Mouse (Mus musculus): ENCODE measurements around the gene Topaz1. TPM values are rescaled to one million over a fixed set of nuclear protein-coding genes. Genes with fewer than 3 reads are reported as not detected.

The Topaz1 gene
- total RNA-seq, 1 experiment = 0.49 TPM

DNA sequence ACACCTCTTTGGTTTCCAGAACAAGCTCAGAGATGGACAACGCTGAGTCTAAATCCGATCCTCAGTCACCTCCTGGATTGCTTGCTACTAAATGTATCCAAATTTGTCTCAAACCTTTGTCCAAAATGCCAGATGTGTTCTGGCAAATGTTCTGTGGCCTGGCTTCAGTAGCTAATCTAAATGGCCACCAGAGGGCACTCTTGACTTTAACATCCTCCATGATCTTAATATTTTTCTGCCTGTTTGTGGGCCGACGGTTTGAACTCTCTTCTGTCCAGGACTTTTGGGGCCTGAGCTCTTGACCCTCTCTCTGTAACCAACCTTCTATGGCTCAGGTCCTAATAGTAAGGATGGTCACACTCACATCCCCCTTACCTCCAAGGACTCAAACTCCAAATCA, 10.4 kb upstream of the Topaz1 start:
- H3K4me3 ChIP-seq (ENCODE audit: insufficient read depth in 1 of 2, low read depth in 1 of 2, low read length in 2 of 2, poor library complexity in 1 of 2, severe bottlenecking in 1 of 2) = no peak overlapping the region
- peak; percentile 59 for DNase-seq (ENCODE audit: low read depth, low spot score)
- no peaks in the 10 kb centered on the region for H3K4me1 ChIP-seq (ENCODE audit: control insufficient read depth in 2 of 2, insufficient read depth in 2 of 2, low read length in 2 of 2, poor library complexity in 1 of 2)
- no peaks in the 10 kb centered on the region for H3K36me3 ChIP-seq (ENCODE audit: control insufficient read depth, insufficient read depth, low read length, poor library complexity, severe bottlenecking)
- H3K9me3 ChIP-seq (ENCODE audit: control insufficient read depth, insufficient read depth, low read depth, low read length) = no peaks in the 10 kb centered on the region
- no peak overlapping the region for H3K9ac ChIP-seq (ENCODE audit: insufficient read depth, low read depth, low read length, poor library complexity, severe bottlenecking)
- no peak overlapping the region for H3K27ac ChIP-seq (ENCODE audit: insufficient read depth, low read depth, low read length, poor library complexity, severe bottlenecking)
- in situ Hi-C loops (cut with MboI; ENCODE audit: low sequenced_read_pairs in 2 of 2, unreplicated experiment in 2 of 2) = loop anchor here in 1 of 2 experiments (10.0 kb wide), 1 partner anchor 158 kb away; no protein-coding TSS in a partner anchor
- peak; percentile 52; the same call in 1 of the 2 replicates for TF ChIP-seq ZC3H11A (IDR thresholded peaks at IDR 0.05; ENCODE audit: borderline replicate concordance, low read depth, low read length)
- no peak for TF ChIP-seq MAFK (IDR thresholded peaks at IDR 0.05; ENCODE audit: insufficient read depth, low read depth, low read length)

DNA sequence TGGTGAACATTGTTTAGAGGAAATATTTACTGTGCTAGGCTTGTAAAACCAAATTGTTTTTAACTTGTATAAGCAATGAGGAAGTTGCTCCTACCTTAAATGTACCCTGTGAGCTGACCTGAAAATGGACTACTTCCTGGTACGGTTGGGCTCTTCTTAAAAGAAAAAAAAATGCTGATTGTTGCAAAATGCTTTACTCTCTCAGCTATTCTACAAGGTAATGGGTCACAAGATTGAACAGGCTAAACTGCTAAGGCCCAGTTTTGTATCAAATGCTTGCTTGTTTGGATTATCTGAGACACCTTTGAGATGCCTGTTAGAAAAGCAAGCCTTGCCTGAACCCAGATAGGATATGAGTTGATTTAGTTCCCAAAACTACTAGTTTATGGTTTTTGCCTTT, 1.3 kb upstream of the Topaz1 start:
- no peak overlapping the region for H3K4me3 ChIP-seq (ENCODE audit: insufficient read depth in 1 of 2, low read depth in 1 of 2, low read length in 2 of 2, poor library complexity in 1 of 2, severe bottlenecking in 1 of 2)
- in situ Hi-C loops (cut with MboI; ENCODE audit: low sequenced_read_pairs in 2 of 2, unreplicated experiment in 2 of 2) = no loop called here
- TF ChIP-seq CHD2 (IDR thresholded peaks at IDR 0.05; ENCODE audit: low read depth, low read length) (no peak), MAFK (IDR thresholded peaks at IDR 0.05; ENCODE audit: insufficient read depth, low read depth, low read length) (0 out of 2 replicates have a peak, but pooled peaks have one; percentile 5)
- H3K36me3 ChIP-seq (ENCODE audit: control insufficient read depth, insufficient read depth, low read length, poor library complexity, severe bottlenecking) = no peaks in the 10 kb centered on the region
- no peak overlapping the region for H3K27ac ChIP-seq (ENCODE audit: insufficient read depth, low read depth, low read length, poor library complexity, severe bottlenecking)
- no peak overlapping the region for H3K9ac ChIP-seq (ENCODE audit: insufficient read depth, low read depth, low read length, poor library complexity, severe bottlenecking)
- no peaks in the 10 kb centered on the region for H3K9me3 ChIP-seq (ENCODE audit: control insufficient read depth, insufficient read depth, low read depth, low read length)
- DNase-seq (ENCODE audit: low read depth, low spot score) = no peak
- H3K4me1 ChIP-seq (ENCODE audit: control insufficient read depth in 2 of 2, insufficient read depth in 2 of 2, low read length in 2 of 2, poor library complexity in 1 of 2) = no peaks in the 10 kb centered on the region

DNA sequence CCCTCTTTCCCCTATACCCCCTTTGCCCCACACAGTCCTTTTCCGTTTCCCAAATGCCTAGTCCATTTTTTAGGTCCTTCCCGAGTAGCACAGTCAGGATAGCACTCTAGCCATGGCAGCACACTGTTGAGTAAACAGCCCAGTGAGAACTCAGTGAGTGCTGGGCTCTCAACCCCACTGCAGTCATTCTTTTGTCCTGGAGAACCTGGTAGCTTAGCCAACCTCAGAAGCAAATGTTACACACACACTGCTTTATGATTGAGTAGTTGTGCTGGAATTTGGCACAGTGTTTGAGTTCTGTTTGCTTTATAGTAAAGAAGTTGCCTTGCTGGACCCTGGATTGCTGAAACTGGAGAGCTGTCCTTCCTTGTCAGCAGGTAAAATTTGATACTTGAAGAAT, 10.5 kb downstream of the Topaz1 start:
- H3K4me1 ChIP-seq (ENCODE audit: control insufficient read depth in 2 of 2, insufficient read depth in 2 of 2, low read length in 2 of 2, poor library complexity in 1 of 2) = no peaks in the 10 kb centered on the region
- no peak overlapping the region for H3K27ac ChIP-seq (ENCODE audit: insufficient read depth, low read depth, low read length, poor library complexity, severe bottlenecking)
- no peaks in the 10 kb centered on the region for H3K9me3 ChIP-seq (ENCODE audit: control insufficient read depth, insufficient read depth, low read depth, low read length)
- no peak overlapping the region for H3K4me3 ChIP-seq (ENCODE audit: insufficient read depth in 1 of 2, low read depth in 1 of 2, low read length in 2 of 2, poor library complexity in 1 of 2, severe bottlenecking in 1 of 2)
- no peak for DNase-seq (ENCODE audit: low read depth, low spot score)
- no peak for TF ChIP-seq MAFK (IDR thresholded peaks at IDR 0.05; ENCODE audit: insufficient read depth, low read depth, low read length)
- no peak for TF ChIP-seq ZC3H11A (IDR thresholded peaks at IDR 0.05; ENCODE audit: borderline replicate concordance, low read depth, low read length)
- TF ChIP-seq HCFC1 (IDR thresholded peaks at IDR 0.05; ENCODE audit: borderline replicate concordance, insufficient read depth, low read length) = no peak
- no peak for TF ChIP-seq CHD2 (IDR thresholded peaks at IDR 0.05; ENCODE audit: low read depth, low read length)
- no peak for TF ChIP-seq ZNF384 (IDR thresholded peaks at IDR 0.05; ENCODE audit: low read depth, low read length)
- H3K36me3 ChIP-seq (ENCODE audit: control insufficient read depth, insufficient read depth, low read length, poor library complexity, severe bottlenecking) = no peaks in the 10 kb centered on the region
- in situ Hi-C loops (cut with MboI; ENCODE audit: low sequenced_read_pairs in 2 of 2, unreplicated experiment in 2 of 2) = no loop called here
- H3K9ac ChIP-seq (ENCODE audit: insufficient read depth, low read depth, low read length, poor library complexity, severe bottlenecking) = no peak overlapping the region

DNA sequence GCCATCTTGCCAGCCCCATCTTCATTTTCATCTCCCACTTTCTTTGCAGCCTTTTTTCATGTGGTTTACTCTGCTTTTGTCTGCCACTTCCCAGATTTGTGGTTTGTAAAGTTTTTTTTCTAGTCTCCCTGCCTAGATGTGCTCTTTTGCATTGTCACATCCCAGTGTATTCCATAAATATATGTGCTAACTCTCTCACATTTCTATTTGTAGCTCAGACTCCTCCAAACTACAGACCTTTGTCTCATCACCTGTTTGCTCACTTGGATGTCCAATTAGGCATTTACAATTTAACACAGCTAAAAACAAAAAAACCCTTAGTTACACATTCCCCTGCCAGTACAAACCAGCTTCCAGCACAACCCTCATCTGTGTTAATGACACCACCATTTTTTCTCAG, 13.0 kb downstream of the Topaz1 start:
- no peak overlapping the region for H3K27ac ChIP-seq (ENCODE audit: insufficient read depth, low read depth, low read length, poor library complexity, severe bottlenecking)
- no peaks in the 10 kb centered on the region for H3K36me3 ChIP-seq (ENCODE audit: control insufficient read depth, insufficient read depth, low read length, poor library complexity, severe bottlenecking)
- no peak for TF ChIP-seq HCFC1 (IDR thresholded peaks at IDR 0.05; ENCODE audit: borderline replicate concordance, insufficient read depth, low read length)
- no peak for TF ChIP-seq ZC3H11A (IDR thresholded peaks at IDR 0.05; ENCODE audit: borderline replicate concordance, low read depth, low read length)
- TF ChIP-seq MAFK (IDR thresholded peaks at IDR 0.05; ENCODE audit: insufficient read depth, low read depth, low read length) = no peak
- TF ChIP-seq ZNF384 (IDR thresholded peaks at IDR 0.05; ENCODE audit: low read depth, low read length) = no peak
- TF ChIP-seq CHD2 (IDR thresholded peaks at IDR 0.05; ENCODE audit: low read depth, low read length) = no peak
- H3K4me1 ChIP-seq (ENCODE audit: control insufficient read depth in 2 of 2, insufficient read depth in 2 of 2, low read length in 2 of 2, poor library complexity in 1 of 2) = peaks cover 0 to 2% of the 10 kb centered on the region in 2 experiments; a peak in 1 of 4 replicates
- H3K4me3 ChIP-seq (ENCODE audit: insufficient read depth in 1 of 2, low read depth in 1 of 2, low read length in 2 of 2, poor library complexity in 1 of 2, severe bottlenecking in 1 of 2) = no peak overlapping the region
- no peak overlapping the region for H3K9ac ChIP-seq (ENCODE audit: insufficient read depth, low read depth, low read length, poor library complexity, severe bottlenecking)
- H3K9me3 ChIP-seq (ENCODE audit: control insufficient read depth, insufficient read depth, low read depth, low read length) = no peaks in the 10 kb centered on the region
- in situ Hi-C loops (cut with MboI; ENCODE audit: low sequenced_read_pairs in 2 of 2, unreplicated experiment in 2 of 2) = no loop called here
- no peak for DNase-seq (ENCODE audit: low read depth, low spot score)

DNA sequence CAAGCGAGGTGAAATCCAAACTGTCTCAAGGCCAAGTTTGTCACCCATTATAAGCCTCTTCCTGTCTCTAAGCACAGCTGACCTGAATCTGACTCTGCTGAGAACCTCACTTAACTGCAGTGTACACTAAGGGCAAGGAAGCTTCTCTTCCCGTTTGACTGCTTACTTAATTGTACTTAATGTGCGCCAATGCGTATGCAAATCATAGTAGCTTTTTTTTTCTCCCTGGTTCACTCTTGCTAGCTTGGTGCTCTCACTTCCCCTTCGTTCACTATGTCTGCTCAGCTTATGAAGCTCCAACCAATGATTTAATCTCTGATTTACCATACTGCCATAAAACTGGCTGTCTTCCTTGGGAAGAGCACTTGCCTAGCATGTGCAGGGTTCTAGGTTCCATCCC, 38.1 kb downstream of the Topaz1 start:
- H3K9me3 ChIP-seq (ENCODE audit: control insufficient read depth, insufficient read depth, low read depth, low read length) = no peaks in the 10 kb centered on the region
- no peak overlapping the region for H3K4me3 ChIP-seq (ENCODE audit: insufficient read depth in 1 of 2, low read depth in 1 of 2, low read length in 2 of 2, poor library complexity in 1 of 2, severe bottlenecking in 1 of 2)
- H3K27ac ChIP-seq (ENCODE audit: insufficient read depth, low read depth, low read length, poor library complexity, severe bottlenecking) = no peak overlapping the region
- DNase-seq (ENCODE audit: low read depth, low spot score) = no peak
- H3K4me1 ChIP-seq (ENCODE audit: control insufficient read depth in 2 of 2, insufficient read depth in 2 of 2, low read length in 2 of 2, poor library complexity in 1 of 2) = no peaks in the 10 kb centered on the region
- H3K36me3 ChIP-seq (ENCODE audit: control insufficient read depth, insufficient read depth, low read length, poor library complexity, severe bottlenecking) = no peaks in the 10 kb centered on the region
- no peak for TF ChIP-seq CHD2 (IDR thresholded peaks at IDR 0.05; ENCODE audit: low read depth, low read length)
- TF ChIP-seq ZNF384 (IDR thresholded peaks at IDR 0.05; ENCODE audit: low read depth, low read length) = no peak
- TF ChIP-seq HCFC1 (IDR thresholded peaks at IDR 0.05; ENCODE audit: borderline replicate concordance, insufficient read depth, low read length) = no peak
- TF ChIP-seq MAFK (IDR thresholded peaks at IDR 0.05; ENCODE audit: insufficient read depth, low read depth, low read length) = no peak
- TF ChIP-seq ZC3H11A (IDR thresholded peaks at IDR 0.05; ENCODE audit: borderline replicate concordance, low read depth, low read length) = no peak
- H3K9ac ChIP-seq (ENCODE audit: insufficient read depth, low read depth, low read length, poor library complexity, severe bottlenecking) = no peak overlapping the region
- in situ Hi-C loops (cut with MboI; ENCODE audit: low sequenced_read_pairs in 2 of 2, unreplicated experiment in 2 of 2) = no loop called here

All from ES-E14 (cell line).